Mouse (Mus musculus) spleen, postnatal 4 days (tissue): Measurements from ENCODE around the gene Tmem26.
"Not testable (repeated sequence)": the region's sequence is repeated elsewhere in the genome, so short reads cannot be mapped to it uniquely, and the experiment has no call there.

ENCODE experiments used
- DNase-seq, 2 experiments: peaks; one replicate each; pipeline ENCODE4 v3.0.0; 2022; ENCODE audit warnings: low spot score in 2 of 2

Tmem26 gene

GRCm38 (mm10) chr10:68723568-68724360 lies at the start of gene Tmem26:
Gene Tmem26, plus strand, starts transcription at chr10:68723646.
- DNase-seq: peak; percentile 18 to 65

GRCm38 (mm10) chr10:68678678-68679077 lies 44.8 kb upstream of the Tmem26 start:
- no peak for DNase-seq

GRCm38 (mm10) chr10:68681233-68681632 lies 42.2 kb upstream of the Tmem26 start:
- DNase-seq: no peak

- DNase-seq: no peak
These were observed 37.9 kb upstream of the Tmem26 start for GRCm38 (mm10) chr10:68685510-68685909.

- no peak for DNase-seq
These were observed 32.3 kb upstream of the Tmem26 start for GRCm38 (mm10) chr10:68691116-68691515.

GRCm38 (mm10) chr10:68692401-68692800 lies 31.0 kb upstream of the Tmem26 start:
- DNase-seq: no peak

- DNase-seq: no peak
These were observed 27.6 kb upstream of the Tmem26 start for GRCm38 (mm10) chr10:68695760-68696336.

- DNase-seq: no peak
These were observed 19.2 kb upstream of the Tmem26 start for GRCm38 (mm10) chr10:68704268-68704667.

GRCm38 (mm10) chr10:68705471-68706036 lies 17.9 kb upstream of the Tmem26 start:
- DNase-seq: no peak

GRCm38 (mm10) chr10:68707014-68707852 lies 16.2 kb upstream of the Tmem26 start:
- no peak for DNase-seq

- DNase-seq: no peak
These were observed 10.5 kb upstream of the Tmem26 start for GRCm38 (mm10) chr10:68712926-68713325.

GRCm38 (mm10) chr10:68714302-68714701 lies 9.1 kb upstream of the Tmem26 start:
- no peak for DNase-seq

GRCm38 (mm10) chr10:68715396-68715795 lies 8.1 kb upstream of the Tmem26 start:
- DNase-seq: no peak

- DNase-seq: no peak
These were observed 5.1 kb upstream of the Tmem26 start for GRCm38 (mm10) chr10:68718375-68718774.

- no peak for DNase-seq
These were observed 2.5 kb upstream of the Tmem26 start for GRCm38 (mm10) chr10:68720887-68721400.

- DNase-seq: peak in 1 of 2 experiments; percentile 31
These were observed 431 bp upstream of the Tmem26 start for GRCm38 (mm10) chr10:68723015-68723414.

GRCm38 (mm10) chr10:68724361-68724720 lies 895 bp downstream of the Tmem26 start:
- DNase-seq: peak; percentile 13 to 66

- DNase-seq: no peak
These were observed 4.0 kb downstream of the Tmem26 start for GRCm38 (mm10) chr10:68727464-68727863.

GRCm38 (mm10) chr10:68735621-68736020 lies 12.2 kb downstream of the Tmem26 start:
- DNase-seq: no peak

GRCm38 (mm10) chr10:68737391-68737790 lies 13.9 kb downstream of the Tmem26 start:
- DNase-seq: no peak

GRCm38 (mm10) chr10:68738981-68739380 lies 15.5 kb downstream of the Tmem26 start:
- DNase-seq: not testable (repeated sequence)

- DNase-seq: no peak
These were observed 16.8 kb downstream of the Tmem26 start for GRCm38 (mm10) chr10:68740251-68740650.
